Mouse (Mus musculus) G1E (cell line): Measurements from ENCODE around the gene Fbxl18. TPM values are rescaled to one million over a fixed set of nuclear protein-coding genes. Genes with fewer than 3 reads are reported as not detected.

ENCODE experiments used
- ATAC-seq: 2 replicates; pipeline ENCODE4 v1.8.0; 2016; ENCODE audit warnings: mild to moderate bottlenecking; ENCODE audit not compliant: insufficient number of reproducible peaks, poor library complexity, low FRiP score, severe bottlenecking; ENCODE audit errors: extremely low read depth
- DNase-seq: peaks from one replicate; pipeline ENCODE4 v3.0.0; 2012; ENCODE audit warnings: low spot score
- H3K27me3 ChIP-seq: 2 replicates; pipeline ENCODE4 v1.6.1; 2012; ENCODE audit warnings: mild to moderate bottlenecking, low read length, inconsistent platforms; ENCODE audit not compliant: insufficient read depth
- H3K36me3 ChIP-seq: replicated peaks from 2 replicates; pipeline ENCODE3; 2012; ENCODE audit warnings: mild to moderate bottlenecking, inconsistent platforms
- H3K4me1 ChIP-seq: 2 replicates; pipeline ENCODE4 v1.6.1; 2012; ENCODE audit warnings: low read depth, low read length, inconsistent platforms, mixed read lengths; ENCODE audit not compliant: insufficient read depth
- H3K4me3 ChIP-seq: 2 replicates; pipeline ENCODE4 v1.5.1; 2012; ENCODE audit warnings: low read depth, mild to moderate bottlenecking, inconsistent platforms, low read length, moderate library complexity, mixed read lengths
- H3K9me3 ChIP-seq: replicated peaks from 2 replicates; pipeline ENCODE4 v1.6.1; 2012; ENCODE audit warnings: inconsistent platforms
- CTCF ChIP-seq: IDR thresholded peaks from 2 replicates; pipeline ENCODE4 v1.5.1; 2012; ENCODE audit warnings: low read depth, low read length, inconsistent platforms, mixed read lengths
- GATA1 ChIP-seq: IDR thresholded peaks from 2 replicates; pipeline ENCODE4 v1.6.1; 2012; ENCODE audit warnings: borderline replicate concordance, low read length, inconsistent platforms, mixed read lengths
- GATA2 ChIP-seq: IDR thresholded peaks from 2 replicates; pipeline ENCODE4 v1.6.1; 2012; ENCODE audit warnings: low read depth, low read length, inconsistent platforms, borderline replicate concordance
- POLR2AphosphoS5 ChIP-seq: IDR thresholded peaks from 2 replicates; pipeline ENCODE4 v1.6.1; 2012; ENCODE audit warnings: low read depth, low read length, inconsistent platforms; ENCODE audit not compliant: insufficient replicate concordance
- TAL1 ChIP-seq: conservative IDR thresholded peaks from 2 replicates; pipeline ENCODE4 v1.6.1; 2012; ENCODE audit warnings: low read depth, low read length, inconsistent platforms, mixed read lengths
- polyA plus RNA-seq: library from polyadenylated mRNA; stranded (reverse); fragments of >175 nt; gene quantifications from 2 replicates; pipeline ENCODE4 v1.2.3, GENCODE M21; 2012
- total RNA-seq, 2 experiments: library from RNA; stranded (forward) in 1 of 2; stranded (reverse) in 1 of 2; fragments of 200-1000 nt in 1 of 2; fragments of >200 nt in 1 of 2; fragmentation: Nextera tagmentation in 1 of 2; gene quantifications; 2 replicates each; pipeline ENCODE4 v1.2.3; 2014 to 2017

Gene Fbxl18
- total and polyA plus RNA-seq, 3 experiments: 5.5 to 21.3 (median 10.8) TPM

- H3K4me1 ChIP-seq: peaks cover 48% of the 10 kb centered on the region
- H3K9me3 ChIP-seq: no peaks in the 10 kb centered on the region
- peaks cover 95% of the 10 kb centered on the region for H3K36me3 ChIP-seq
- no peaks in the 10 kb centered on the region for H3K27me3 ChIP-seq
- H3K4me3 ChIP-seq: no peak overlapping the region
- DNase-seq (no peak), ATAC-seq (no peak)
- TF ChIP-seq GATA2 (no peak), POLR2AphosphoS5 (no peak), GATA1 (no peak), CTCF (no peak), TAL1 (no peak)
These were observed 13.3 kb downstream of the Fbxl18 start for GRCm38 (mm10) chr5:142881936-142882335.

GRCm38 (mm10) chr5:142880806-142881516 is 14.3 kb downstream of the Fbxl18 start:
- Histone ChIP-seq H3K4me1 (peaks cover 45% of the 10 kb centered on the region), H3K4me3 (no peak overlapping the region), H3K9me3 (no peaks in the 10 kb centered on the region), H3K27me3 (no peaks in the 10 kb centered on the region), H3K36me3 (peaks cover 95% of the 10 kb centered on the region)
- DNase-seq (no peak), ATAC-seq (no peak)
- no peak for TF ChIP-seq GATA2
- no peak for TF ChIP-seq CTCF
- TF ChIP-seq POLR2AphosphoS5: no peak
- no peak for TF ChIP-seq GATA1
- TF ChIP-seq TAL1: no peak

DNA sequence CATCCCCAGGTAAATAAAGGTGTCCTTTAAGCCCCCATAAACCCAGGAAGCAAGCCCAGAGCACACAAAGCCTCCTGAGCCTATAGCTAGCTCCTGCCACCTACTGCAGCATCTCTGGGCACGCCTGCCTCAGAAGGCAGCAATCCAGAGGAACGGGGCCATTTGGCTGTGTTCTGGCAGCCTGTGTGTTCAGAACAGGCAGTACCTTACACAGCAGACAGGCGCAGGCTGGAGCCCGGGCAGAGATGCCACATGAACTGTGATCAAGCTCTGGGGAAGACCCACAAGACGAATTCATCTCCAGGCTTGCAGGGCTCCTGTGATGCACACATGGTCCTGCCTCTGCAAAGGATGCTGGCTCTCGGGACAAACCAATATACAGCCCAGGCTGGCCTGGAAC is 15.0 kb downstream of the Fbxl18 start:
- Histone ChIP-seq H3K4me1 (peaks cover 45% of the 10 kb centered on the region), H3K36me3 (peaks cover 95% of the 10 kb centered on the region), H3K9me3 (no peaks in the 10 kb centered on the region), H3K27me3 (no peaks in the 10 kb centered on the region), H3K4me3 (no peak overlapping the region)
- TF ChIP-seq CTCF (no peak), GATA1 (no peak), POLR2AphosphoS5 (no peak), TAL1 (no peak)
- DNase-seq (no peak), ATAC-seq (no peak)

DNA sequence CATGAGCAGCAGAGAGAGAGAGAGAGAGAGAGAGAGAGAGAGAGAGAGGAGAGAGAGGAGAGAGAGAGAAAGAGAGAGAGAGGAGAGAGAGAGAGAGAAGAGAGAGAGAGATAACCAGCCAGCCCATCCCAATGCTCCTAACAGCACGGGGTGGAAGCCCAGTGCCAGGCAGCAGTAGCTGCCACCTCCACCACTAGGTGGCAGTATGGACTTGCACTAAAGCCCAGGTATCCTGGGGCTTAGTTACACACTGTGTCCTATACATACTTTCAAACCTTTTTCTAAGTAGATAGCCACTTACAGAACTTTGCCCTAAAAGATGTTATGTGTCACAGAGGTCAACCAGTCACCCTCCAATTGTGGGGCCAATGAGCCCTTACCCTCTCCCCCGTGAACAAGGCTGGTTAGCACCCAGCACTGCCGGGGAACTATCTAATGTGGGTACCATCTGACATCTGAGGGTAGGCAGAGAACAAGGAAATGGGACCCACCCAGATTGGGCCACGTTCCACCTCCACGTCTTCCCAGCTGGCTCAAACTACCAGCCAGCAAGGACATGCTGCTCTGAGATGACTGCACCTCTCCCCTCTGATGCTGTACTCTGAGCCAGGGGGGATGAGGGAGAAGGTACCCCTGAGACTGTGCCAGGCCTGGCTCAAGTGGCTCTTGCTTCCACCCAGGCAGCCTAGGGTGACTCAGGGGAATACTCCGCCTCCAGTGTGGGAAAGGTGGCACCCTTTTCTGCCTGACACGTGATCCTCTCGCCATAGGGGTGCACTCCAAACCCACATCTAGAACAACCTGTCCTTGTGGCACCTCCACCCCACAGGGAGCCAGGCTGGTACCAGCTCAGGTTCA is 15.7 kb downstream of the Fbxl18 start:
- TF ChIP-seq TAL1: no peak
- TF ChIP-seq POLR2AphosphoS5: no peak
- TF ChIP-seq CTCF: peak; percentile 92
- no peak for TF ChIP-seq GATA2
- no peak for TF ChIP-seq GATA1
- DNase-seq (peak; percentile 78), ATAC-seq (peak; percentile 64; the same call in 1 of the 2 replicates)
- Histone ChIP-seq H3K36me3 (peaks cover 95% of the 10 kb centered on the region), H3K4me1 (peaks cover 45% of the 10 kb centered on the region), H3K9me3 (no peaks in the 10 kb centered on the region), H3K4me3 (no peak overlapping the region), H3K27me3 (no peaks in the 10 kb centered on the region)

DNA sequence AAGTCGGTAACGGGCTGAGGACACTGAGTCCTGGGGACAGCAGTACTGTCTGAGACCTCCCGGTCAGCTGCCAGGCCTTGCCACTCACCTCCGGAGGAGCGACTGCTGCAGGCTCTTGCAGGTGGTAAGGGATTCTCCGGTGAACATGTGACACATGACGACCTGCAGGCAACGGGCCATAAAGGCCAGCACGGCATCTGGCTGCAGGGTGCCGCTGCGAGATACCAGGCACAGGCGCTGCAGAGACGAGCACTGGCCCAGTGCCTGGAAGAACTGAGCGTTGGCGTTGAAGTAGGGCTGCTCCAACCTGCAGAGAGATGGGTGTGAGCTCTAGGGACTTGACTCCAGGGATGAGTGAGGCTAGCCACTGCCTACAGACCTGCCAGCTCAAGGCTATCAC is 16.7 kb downstream of the Fbxl18 start:
- ATAC-seq (no peak), DNase-seq (no peak)
- H3K36me3 ChIP-seq: peaks cover 93% of the 10 kb centered on the region
- H3K4me3 ChIP-seq: no peak overlapping the region
- H3K9me3 ChIP-seq: no peaks in the 10 kb centered on the region
- TF ChIP-seq GATA2 (no peak), POLR2AphosphoS5 (no peak), TAL1 (no peak), CTCF (no peak), GATA1 (no peak)
- peaks cover 42% of the 10 kb centered on the region for H3K4me1 ChIP-seq
- no peaks in the 10 kb centered on the region for H3K27me3 ChIP-seq
